Mouse (Mus musculus): ENCODE results near the gene Spdl1.
"Not testable (repeated sequence)": the region's sequence is repeated elsewhere in the genome, so short reads cannot be mapped to it uniquely, and the experiment has no call there.

The Spdl1 gene

DNA sequence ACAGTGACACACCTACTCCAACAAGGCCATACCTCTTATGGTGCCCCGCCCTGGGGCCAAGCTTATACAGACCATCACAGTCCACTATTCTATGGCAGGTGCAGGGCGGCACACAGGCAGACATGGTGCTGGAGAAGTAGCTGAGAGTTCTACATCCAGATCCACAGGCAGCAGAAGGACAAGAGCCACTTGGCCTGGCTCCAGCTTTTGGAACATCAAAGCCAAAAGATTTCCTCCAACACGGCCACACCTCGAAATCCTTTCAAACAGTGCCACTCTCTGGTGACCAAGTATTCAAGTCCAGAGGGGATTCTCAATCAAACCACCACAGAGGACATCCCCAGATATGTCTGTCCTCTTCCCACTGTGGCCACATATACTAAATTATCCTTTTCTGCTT is 28.4 kb downstream of the Spdl1 start:
- DNase-seq (ENCODE audit: low read depth, low spot score) = not testable (repeated sequence)

DNA sequence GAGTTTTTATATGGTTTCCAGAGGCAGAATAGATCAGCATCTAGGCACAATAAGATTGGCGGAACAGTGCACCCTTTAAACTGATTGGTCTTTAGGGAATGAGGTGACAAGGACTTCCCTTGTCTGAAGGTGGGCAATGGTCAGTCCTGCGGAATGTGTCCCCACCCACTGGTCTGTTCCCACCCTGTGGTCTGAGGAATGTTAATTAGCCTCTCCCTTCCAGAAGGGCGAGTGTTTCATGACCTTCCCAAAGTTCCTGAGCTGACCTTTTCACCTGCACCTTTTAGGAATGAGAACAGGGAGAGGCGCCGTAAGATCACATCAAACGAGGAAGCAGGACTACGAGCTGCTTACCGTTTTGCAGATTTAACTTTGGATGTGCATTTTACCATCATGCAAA is 35.4 kb downstream of the Spdl1 start:
- DNase-seq (ENCODE audit: low read depth, low spot score) = not testable (repeated sequence)

DNA sequence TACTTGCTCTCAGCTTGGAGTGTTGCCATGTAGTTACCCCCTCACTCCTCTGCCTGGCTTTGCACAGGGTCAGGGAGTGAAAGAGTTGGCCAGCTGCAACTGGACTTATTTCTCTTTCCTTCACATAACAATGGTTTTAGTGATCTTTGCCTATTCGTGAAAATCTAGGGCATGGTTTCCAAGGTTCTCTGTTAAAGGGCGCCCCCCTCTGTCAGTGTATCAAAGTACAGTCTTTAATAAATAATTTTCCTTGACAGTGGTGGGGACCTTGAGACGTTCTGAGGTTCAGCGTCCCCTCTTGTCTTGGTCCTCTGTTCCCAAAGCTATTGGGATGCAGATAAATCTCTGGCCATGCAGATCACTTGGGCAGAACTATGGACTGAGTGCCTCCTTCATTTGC is 37.3 kb downstream of the Spdl1 start:
- no peak for DNase-seq (ENCODE audit: low read depth, low spot score)

DNA sequence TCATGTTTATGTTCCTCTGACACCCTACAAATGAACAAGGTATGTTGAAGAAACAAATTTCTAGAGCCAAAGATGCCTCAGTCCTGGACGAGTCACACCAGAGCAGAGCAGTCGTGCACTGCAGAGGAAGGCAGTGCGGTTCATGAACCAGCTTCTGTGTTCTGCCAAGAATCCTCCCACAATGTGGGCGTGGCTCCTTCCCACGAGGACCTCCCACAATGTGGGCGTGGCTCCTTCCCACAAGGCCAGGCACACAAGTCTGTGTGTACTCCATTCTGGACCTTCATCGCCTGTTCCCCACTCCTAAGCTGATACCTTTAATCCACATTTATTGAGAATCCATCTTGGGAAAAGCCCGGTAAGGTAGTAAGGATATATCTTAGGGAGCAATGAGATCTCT is 41.6 kb downstream of the Spdl1 start:
- DNase-seq (ENCODE audit: low read depth, low spot score) = no peak

DNA sequence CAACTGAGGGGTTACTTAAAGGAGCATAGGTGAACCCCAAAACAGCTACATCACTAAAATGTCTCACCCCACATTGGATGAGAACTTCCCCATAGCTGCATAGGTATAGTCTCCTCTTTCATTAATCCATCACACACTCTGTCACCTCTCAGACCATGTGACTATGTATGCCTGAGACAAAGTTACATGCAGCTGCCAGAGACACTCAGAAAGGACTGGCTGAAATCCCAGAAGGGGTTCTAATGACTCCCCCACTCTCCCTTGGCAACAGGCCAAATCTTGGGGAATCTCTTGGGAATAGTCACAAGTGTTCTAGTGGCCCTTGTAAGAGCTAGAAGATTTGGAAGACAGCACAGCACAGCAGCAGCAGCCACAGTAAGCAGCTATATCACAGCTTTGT is 48.6 kb downstream of the Spdl1 start:
- DNase-seq (ENCODE audit: low read depth, low spot score) = no peak

DNA sequence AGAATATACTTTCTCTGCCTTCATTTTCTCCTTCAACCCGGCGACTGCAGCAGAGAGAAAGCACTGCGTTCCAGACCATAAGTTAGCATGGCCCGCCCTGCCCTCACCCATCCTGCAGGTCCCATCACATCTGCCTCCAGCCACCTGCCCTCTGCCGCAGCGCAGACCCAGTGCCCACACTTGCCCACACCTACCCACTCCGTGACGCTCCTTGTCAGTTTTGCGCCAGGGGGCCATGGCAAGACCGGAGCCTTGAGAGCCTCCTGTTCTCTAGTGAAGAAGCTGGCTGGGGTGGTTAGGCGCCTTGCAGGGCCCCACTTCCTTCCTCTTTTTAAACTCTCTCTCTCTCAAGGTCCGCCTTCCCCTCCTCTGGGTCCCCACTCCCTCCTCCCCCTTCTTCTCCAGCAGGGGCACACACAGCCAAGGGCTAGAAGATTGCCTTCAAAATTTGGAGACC is 49.8 kb downstream of the Spdl1 start, which contains the start of gene Dock2:
Gene Dock2, minus strand, starts transcription at position 306 of the 457 bp plus-strand sequence.
- DNase-seq (ENCODE audit: low read depth, low spot score) = no peak

DNA sequence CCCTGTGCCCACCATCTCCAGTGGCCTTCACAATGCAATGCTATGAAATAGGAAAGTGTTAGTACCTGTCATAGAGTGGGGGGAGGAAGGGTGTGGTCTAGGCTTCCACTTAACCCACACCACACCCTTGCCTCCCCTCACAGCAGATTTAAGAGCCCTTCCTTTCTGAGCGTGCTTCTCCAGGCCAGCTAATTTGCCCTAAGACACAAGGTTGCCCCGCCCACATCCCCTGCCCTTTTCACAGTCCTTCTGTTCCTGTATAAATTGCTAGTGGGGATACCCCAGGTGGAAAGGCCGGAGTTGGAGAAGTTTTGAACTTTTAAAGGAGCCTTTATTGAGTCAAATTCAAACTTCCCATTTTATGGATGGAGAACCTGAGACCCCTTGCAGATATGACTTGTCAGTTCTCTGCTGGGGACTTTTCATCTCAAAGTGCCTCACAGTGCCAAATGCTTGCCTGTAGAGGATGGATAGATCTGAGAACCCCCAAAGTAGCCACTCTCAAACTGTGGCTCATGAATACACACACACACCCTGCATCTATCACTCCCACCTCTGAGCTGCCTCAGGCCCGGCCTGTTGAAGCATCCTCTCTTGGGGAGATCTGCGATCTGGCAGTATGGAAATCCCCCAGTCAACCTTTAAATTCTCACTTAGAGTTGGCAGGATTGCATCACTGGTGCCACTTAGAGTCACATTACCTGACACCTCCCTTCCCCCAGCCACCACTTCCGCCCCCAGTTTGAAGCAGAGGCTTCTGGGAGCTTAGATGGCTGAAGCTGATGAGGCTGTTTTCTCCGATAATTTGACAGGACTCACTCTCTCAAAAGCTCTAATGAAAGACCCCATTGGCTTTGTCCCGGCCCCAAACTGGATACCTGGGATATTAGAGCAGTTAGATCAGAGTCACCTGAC is 50.7 kb downstream of the Spdl1 start:
- DNase-seq (ENCODE audit: low read depth, low spot score) = no peak

DNA sequence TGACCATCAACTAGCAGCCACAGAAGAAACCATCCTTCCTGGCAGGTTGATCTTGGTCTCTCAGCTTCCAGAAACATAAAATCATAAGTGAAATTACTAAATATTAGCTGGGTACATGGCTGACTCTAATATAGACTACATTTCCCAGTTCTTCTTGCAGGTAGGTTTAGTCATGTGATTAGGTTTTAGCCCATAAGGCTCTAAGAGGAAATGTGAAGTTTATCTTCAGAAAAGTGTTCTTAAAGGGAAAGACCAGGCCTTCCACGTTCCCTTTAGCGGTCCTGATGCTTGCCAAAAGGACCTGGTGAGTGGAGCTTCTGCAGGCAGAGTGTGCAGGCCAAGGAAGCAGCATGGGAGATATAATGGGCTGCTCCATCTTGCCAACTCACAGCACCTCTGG is 52.7 kb downstream of the Spdl1 start:
- no peak for DNase-seq (ENCODE audit: low read depth, low spot score)

DNA sequence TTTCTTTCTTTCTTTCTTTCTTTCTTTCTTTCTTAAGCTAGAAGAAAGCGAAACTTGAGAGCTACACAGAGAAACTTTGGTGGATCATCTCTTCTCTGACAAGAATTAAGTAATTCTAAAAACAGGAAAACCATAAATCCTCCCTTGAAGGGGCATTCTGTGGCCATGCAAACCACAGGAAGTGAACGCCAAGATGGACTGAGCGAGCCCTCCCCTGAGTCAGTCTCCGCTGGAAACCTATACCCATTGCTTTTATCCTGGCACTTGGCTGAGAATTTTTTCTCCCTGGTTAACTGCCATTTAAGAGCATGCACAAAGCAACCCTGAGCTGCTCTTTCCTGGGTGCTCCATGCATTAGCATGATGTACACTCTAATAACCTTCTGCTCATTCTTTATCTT is 53.5 kb downstream of the Spdl1 start:
- DNase-seq (ENCODE audit: low read depth, low spot score) = no peak

DNA sequence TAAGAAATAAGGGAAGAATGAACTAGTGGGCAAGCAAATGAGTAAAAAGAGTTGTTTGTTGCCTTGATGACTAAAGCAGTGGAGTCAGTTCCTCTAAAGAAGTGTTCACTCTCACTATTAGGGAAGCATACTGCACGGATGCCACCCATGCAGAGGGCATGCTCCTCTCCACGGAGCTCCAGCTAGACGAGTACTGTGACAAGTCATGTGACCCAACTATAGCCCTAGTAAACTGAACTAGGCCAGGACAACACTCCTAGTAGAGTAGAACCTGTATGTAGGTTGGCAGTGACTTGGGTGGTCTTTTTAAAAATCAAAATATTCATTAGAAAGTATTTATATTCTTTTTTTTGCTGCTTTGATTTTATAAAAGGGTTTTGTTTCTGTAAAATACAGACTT is 55.1 kb downstream of the Spdl1 start:
- no peak for DNase-seq (ENCODE audit: low read depth, low spot score)

DNA sequence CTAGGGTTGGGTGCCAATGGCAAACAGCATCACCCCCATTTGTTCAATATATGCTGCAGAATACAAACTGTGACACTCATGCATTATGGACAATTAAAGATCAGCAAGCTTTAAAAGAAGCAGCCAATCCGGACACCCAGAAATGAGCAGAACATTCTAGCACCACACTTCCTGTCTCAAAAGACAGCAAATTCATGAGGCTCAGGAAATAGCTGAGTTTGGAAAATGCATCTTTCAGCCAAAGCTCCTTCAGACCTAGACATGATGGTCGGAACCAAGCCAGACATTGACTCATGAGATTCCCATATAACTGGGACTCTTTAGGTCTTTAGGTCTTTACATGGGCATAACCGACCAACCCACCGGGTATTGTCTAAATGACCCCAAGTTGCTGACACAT is 55.9 kb downstream of the Spdl1 start:
- no peak for DNase-seq (ENCODE audit: low read depth, low spot score)

DNA sequence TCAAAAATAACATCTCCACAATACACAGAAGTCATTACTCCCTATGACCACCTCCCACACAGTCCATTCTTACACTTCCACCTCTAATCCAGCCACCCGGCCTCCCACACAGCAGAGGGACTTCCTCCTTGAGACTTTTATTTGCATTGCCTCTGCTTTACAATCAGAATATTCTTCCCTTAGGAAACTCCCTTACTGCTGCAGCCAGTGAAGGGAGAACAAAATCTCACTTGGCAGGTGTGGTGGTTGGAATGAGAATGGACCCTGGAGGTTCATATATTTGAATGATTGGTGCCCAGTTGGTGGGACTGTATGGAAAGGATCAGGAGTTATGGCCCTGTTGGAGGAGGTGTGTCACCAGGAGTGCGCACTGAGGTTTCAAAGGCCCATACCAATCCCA is 57.4 kb downstream of the Spdl1 start:
- DNase-seq (ENCODE audit: low read depth, low spot score) = no peak

DNA sequence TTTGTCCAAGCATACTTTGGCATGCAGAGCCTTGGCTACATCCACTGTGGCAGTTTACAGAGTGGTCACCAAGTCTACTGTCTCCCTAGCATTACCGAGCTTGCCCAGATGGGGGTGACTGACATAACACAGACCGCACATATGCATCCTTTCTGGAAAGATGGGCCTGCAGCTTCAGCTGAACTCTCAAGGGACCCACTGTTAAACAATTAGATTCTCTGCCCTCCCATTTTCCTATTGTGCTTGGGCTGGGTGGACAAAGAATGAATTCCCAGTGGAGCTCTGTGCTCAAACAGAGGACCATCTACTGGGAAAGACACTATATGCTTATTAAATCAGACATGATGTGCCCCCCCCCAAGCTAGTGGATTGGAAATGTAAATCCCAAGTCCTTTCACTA is 58.8 kb downstream of the Spdl1 start:
- DNase-seq (ENCODE audit: low read depth, low spot score) = no peak

DNA sequence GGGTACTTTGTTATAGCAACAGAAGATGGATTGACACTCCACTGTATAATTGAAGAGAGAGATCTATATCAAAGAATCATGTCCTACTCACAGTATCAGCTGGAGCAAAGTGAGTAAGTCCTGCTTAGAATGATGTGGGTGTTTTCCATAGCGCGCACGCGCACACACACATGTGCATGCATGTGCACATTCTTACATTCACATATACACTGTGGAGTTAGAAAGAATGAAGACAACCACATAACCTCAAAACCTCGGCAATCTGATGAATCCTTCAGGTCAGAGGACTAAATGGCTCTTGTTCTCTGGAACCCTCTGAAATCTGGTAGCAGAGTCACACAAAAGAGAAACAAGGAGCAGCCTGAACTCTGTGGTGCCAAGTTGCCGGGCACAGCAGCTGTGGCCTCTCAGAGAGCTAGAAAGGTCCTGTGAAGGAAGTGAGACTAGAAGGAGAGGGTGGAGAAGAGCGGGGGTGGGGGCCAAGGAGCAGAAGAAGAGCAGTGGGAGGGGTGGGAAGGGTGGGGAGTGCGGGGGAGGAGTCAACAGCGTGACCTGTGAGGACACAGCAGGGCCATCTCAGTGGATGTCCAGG is 60.0 kb downstream of the Spdl1 start:
- DNase-seq (ENCODE audit: low read depth, low spot score) = no peak

DNA sequence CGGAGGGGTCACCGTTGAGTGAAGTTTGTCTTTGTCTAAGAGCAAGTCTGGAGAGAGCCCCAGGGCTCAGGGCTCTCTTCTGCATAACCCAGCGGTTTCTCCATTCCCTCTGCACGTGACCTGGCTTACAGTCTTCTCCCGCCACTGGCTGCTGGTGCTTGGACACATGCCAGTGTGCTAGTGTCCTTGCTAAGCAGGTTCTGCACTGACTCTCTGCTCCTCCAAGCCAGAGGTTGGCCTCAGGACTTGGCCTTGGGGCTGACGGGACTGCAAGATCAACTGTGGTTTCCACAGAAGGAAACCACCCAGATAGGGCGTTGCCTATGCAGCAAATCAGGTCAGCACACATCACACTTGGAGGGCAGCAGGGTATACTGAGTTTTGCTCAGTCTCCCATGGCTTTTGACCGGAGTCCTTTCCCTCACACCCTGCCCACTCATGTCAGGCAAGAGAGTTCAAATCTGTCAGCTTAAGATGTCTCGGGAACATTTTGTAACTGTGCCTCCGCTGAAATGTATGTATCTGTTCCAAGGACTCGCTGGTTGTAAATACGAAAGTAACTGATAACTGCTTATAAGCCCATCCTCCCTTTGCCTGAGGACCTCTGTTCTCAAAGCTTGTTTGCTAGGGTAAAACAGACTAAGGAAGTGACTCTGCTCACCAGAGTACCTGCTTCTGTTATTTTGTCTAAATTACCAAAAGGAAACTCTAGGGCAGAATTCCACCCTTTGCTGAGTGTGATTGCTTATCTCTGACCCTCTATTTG is 62.0 kb downstream of the Spdl1 start:
- no peak for DNase-seq (ENCODE audit: low read depth, low spot score)

DNA sequence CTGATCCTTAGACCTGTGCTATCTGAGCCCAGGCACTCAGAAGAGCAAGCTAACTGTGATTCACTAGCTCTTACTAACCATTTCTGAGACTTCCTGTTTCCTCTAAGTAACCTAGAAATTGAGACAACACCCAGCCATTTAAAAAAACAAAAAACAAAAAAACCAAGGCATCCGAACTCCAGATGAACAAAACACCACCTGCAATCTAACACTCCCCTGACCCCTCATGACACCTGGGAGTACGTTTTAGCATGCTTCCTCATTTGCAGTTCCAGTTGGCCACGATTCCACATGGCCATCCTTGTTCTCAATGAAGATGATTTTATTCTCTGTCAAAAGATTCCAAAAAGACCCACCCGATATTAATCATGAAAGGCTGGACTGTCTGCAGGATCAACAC is 62.8 kb downstream of the Spdl1 start:
- no peak for DNase-seq (ENCODE audit: low read depth, low spot score)

DNA sequence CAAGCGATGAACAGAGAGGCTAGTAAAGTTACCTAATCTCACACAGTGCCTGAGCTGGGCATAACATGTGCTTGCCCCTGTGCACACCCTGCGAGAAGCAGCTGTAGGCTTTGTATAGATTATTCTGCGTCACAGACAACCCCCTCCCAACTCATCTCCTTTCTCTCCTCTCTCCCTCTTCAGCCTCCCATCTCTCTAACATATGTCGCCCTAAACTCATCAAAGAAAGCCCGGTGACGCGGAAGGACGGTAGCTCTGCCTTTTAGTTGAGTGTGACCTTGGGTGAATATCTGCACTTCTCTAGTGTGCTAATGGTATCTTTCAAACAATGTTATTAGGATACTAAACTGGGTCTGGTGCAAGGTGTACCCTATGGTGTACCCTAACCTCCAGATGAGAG is 63.5 kb downstream of the Spdl1 start:
- no peak for DNase-seq (ENCODE audit: low read depth, low spot score)

DNA sequence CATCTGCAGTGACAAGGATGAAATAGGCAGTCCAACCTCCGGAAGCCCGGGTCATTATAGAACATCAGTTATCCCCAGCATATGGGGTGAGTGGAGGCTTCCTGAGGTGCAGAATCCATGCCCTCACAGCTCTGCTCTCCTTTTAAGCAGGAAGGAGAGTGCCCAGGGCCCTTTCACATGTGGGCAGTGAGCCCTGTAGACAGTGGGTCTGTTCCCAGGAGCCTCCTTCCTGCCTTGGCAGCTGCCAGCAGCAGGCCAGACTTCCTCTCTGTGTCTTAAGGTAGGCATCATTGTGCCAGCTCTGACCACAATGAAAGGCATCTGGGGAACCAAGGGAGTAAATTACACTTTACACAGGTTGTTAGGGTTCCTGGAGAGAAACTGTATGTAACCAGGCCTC is 64.0 kb downstream of the Spdl1 start:
- no peak for DNase-seq (ENCODE audit: low read depth, low spot score)

DNA sequence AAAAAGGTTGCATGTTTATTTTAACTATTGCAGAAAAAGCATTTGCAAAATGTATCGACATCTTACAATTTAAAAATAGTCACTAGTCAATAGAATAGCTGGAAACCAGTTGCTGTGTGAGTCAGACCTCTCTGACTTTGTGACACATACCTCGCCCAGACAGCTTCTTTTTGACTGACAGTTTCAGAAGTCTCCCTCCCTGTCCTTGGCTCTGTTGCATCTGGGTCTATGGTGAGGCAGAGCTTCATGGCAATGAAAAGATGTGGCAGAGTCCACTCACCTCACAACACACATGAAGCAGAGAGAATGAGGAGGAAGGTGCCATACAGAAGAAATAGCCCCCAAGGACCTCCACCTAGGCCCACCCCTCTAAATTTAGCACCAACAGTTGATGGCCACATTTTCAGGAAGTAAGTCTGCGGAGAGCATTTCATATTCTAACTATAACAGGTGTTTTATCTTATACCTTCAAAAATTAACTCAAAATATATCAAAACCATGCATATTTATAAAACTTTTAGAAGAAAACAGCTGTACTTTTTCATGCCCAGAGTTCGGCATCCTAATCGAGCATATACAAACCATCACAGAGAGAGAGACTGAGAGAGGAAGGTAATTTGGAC is 69.6 kb downstream of the Spdl1 start:
- no peak for DNase-seq (ENCODE audit: low read depth, low spot score)

DNA sequence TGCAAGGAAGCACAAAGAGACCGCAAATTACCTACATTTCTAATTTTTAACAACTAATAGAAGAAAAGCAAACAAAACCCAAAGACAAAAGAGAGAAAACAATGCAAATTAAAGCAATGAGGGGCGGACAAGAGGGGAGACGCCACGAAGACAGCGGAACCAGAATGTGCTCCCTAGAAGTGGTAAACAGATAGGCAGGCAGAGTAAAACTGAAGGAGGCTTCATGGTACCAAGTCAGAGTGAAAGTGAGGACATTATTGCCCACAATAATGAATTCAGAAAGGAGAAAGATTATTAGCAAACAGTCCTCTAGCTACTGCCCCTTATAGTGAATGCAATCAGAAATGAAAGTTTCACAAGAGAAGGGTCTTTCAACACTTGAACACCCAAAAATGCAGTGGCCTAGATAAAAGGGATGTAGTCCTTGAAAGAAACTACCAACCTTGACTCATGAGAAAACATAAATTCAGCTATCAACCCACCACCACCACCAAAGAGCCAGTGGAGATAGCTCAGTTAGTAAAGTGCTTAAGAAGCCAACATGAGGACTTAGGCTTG is 70.8 kb downstream of the Spdl1 start:
- DNase-seq (ENCODE audit: low read depth, low spot score) = no peak

DNA sequence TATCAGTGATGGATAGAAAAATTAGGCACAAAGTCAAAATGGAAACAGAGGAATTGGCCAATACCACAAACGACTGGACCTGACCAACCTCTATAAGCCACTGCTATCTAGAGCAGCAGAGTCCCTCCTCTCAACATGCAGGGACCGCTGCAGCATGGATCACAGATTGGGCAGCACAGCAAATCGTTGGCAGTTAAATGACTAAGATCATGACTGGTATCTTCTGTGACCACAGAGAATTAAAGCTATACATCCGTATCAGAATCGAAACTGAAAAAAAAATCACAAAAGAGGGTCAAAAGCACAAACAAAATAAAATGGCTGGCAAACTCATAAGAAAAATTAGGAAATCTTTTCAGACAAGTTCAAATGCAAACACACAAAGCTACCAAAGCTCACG is 71.3 kb downstream of the Spdl1 start:
- no peak for DNase-seq (ENCODE audit: low read depth, low spot score)

DNA sequence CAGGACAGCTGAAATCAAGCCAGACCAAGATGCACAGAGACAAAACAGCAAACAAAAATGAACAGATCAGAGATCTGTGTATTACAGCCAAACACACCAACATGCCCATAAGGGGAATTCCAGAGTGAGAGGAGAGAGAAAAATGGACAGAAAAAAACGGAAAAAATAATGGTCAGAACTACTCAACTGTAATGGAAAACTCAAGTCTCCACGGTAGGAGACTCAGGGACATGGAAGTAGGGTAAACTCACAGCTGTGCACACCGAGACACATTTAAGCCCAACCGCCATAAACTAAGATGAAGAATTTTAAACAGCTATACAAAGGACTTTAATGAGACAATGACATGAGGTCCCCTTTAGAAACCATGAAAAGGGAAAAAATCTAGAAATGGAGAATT is 73.9 kb downstream of the Spdl1 start:
- no peak for DNase-seq (ENCODE audit: low read depth, low spot score)

Data from embryo, embryonic 11.5 days (tissue).